Mouse (Mus musculus) bone marrow macrophage, adult 2 months (primary cell): ENCODE measurements around the gene Foxe1. TPM values are rescaled to one million over a fixed set of nuclear protein-coding genes. Genes with fewer than 3 reads are reported as not detected.

ENCODE experiments used
- H3K27ac ChIP-seq: 2 replicates; pipeline ENCODE4 v1.5.1; 2012; ENCODE audit warnings: low read depth, low read length; ENCODE audit not compliant: insufficient read depth
- H3K4me1 ChIP-seq: 2 replicates; pipeline ENCODE4 v1.6.1; 2012; ENCODE audit warnings: low read length; ENCODE audit not compliant: control insufficient read depth, insufficient read depth
- H3K4me3 ChIP-seq: 2 replicates; pipeline ENCODE4 v1.5.1; 2012; ENCODE audit warnings: mild to moderate bottlenecking, low read length, moderate library complexity; ENCODE audit not compliant: insufficient read depth
- CTCF ChIP-seq: IDR thresholded peaks from 2 replicates; pipeline ENCODE4 v1.5.1; 2012; ENCODE audit warnings: low read depth, mild to moderate bottlenecking, low read length, moderate library complexity
- POLR2A ChIP-seq: IDR thresholded peaks from 2 replicates; pipeline ENCODE4 v1.6.1; 2012; ENCODE audit warnings: mild to moderate bottlenecking, low read depth, low read length, borderline replicate concordance
- polyA plus RNA-seq: library from polyadenylated mRNA; stranded (reverse); fragments of >200 nt; gene quantifications from 2 replicates; pipeline ENCODE4 v1.2.4, GENCODE M21; 2012; ENCODE audit not compliant: missing spikeins, insufficient read depth, insufficient read length

Foxe1 gene
- polyA plus RNA-seq, 1 experiment = not detected

DNA sequence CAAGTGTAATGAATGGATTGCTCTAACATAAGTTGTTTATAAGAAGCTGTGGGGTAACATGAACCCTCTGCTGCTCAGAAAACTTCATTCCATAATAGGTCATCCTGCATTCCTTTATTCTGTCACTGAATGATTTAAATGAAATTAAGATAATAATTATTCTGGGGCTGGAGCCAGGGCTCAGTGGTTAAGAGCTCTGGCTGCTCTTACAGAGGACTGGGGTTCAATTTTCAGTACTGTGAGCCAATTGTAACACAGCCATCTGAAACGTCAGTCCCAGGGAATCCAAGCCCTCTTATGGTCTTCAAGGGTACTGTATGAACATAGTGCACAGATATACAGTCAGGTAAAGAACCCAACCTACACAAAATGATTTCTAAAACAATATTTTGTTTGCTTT is 7.6 kb upstream of the Foxe1 start:
- TF ChIP-seq POLR2A (no peak), CTCF (no peak)
- Histone ChIP-seq H3K4me3 (no peak overlapping the region), H3K27ac (no peak overlapping the region), H3K4me1 (no peaks in the 10 kb centered on the region)

DNA sequence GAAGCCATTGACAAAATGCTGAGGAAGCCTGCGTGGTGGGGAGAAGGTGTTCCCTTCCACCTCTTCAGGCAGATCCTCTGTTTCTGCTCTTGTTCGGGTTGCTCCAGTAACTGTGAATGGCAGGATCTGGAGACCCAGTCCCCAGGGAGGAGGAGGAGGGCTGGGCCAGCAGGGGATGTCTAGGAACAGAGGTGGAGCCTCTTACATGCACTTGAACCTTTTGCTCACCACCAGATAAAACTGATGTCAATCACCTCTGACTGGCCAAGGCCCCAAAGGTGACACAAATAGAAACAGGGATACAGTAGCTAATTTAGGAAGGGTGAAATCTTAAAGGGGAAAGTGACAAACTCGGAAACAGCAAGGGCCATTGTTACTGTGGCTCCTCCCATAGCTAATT is 5.4 kb upstream of the Foxe1 start:
- Histone ChIP-seq H3K4me1 (no peaks in the 10 kb centered on the region), H3K27ac (no peak overlapping the region), H3K4me3 (no peak overlapping the region)
- TF ChIP-seq CTCF (no peak), POLR2A (no peak)

DNA sequence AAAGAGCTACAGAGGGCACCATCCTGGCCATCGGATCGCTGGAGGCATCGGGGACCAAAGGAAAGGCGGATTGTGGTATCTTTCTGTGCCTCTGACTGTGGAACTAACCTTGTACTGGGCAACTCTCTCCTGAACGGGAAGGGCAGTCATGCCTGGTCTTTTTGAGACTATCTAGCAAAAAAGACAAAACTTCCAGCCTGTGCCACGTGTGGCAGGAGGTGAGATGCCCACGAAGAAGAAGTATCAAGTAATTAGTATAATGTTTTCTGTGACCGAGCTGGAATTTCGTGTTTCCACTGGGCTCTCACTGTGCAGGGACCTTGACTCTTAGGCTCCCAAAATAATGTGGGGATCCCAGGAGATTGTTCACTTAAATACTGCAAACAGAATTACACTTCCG is 4.4 kb upstream of the Foxe1 start:
- Histone ChIP-seq H3K27ac (no peak overlapping the region), H3K4me3 (no peak overlapping the region), H3K4me1 (no peaks in the 10 kb centered on the region)
- no peak for TF ChIP-seq POLR2A
- no peak for TF ChIP-seq CTCF

DNA sequence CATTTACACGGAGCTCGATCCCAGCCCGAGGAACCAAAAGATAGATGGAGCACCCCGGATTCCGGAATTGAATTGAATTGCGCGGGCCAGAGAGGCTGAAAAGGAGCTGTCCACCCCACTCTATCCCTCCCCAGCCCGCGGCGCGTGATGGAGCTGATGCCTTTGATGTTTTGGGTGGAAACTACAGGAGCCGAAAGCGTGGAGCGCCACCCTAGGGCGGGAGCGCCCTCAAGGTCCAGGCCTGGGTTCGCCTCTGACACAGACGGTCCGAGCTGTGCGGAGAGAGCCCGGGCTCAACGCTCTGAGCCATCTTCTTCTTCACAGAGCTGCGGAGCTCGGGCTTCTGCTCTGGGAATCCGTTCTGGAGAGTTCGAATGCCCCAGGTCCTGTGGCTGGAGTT is 3.8 kb upstream of the Foxe1 start:
- TF ChIP-seq POLR2A (no peak), CTCF (no peak)
- Histone ChIP-seq H3K4me1 (no peaks in the 10 kb centered on the region), H3K27ac (no peak overlapping the region), H3K4me3 (no peak overlapping the region)

DNA sequence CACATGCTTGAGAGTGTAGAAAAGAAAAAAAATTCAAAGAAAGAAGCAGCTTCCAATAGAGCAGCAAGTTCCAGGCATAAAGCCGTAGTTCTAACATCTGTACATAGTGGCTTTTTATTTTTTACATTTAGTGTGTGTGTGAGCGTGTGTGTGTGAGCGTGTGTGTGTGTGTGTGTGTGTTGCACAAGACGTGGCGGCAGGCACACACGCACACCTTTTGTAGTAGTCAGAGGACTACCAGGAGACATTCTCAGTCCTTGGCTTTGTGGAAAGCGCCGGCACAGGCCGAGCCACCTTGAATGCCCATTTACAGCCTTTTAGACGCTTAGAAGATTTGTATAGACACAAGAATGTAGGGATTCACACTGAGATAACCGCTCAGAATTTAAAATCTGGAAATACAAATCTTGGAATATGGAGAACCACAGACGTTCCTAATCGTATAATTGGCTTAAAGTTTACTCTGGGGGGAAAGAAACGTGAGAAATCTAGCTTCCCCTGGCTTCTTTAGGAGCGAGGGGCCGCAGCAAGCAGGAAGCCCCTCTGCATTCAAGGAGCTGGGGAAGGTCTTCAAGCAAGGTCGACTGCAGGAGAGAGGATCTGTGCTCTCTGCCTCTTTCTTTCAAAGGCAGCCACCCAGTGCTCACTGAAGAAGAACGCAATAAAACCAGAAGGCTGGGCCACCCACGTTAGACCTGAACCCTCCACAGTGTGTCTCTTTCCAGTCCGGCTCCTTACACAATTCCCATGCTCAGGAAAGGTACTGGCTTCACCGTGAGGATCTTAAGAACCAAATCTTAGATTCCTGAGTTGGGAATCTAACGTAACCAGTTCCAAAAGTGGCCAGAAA is 1.4 kb upstream of the Foxe1 start:
- no peak for TF ChIP-seq POLR2A
- no peak for TF ChIP-seq CTCF
- Histone ChIP-seq H3K4me1 (no peaks in the 10 kb centered on the region), H3K27ac (no peak overlapping the region), H3K4me3 (no peak overlapping the region)

DNA sequence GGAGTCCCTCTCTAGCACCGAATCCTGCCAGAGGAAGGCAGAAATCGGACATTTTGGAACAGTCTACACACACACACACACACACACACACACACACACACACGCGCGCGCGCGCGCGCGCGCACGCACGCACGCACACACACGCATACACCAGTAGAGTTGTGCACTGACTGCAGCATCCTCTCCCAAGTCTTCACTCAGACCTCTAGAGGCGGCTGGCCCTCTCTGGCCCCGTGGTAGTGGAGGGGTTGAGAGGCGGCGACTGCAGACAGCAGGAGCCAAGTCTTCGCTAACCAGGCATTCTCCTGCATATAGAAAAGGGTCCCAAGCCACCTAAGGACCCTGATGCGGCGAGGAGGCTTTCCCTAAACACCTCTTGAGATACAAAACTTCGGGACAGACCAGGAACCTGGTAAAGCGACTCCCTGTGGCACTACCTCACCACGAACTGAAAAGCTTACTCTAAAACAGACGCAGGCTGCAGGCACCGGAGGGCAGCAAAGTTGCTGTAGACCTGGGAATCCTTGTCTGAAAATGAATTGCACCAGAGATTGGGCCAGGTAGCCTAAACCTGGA is 610 bp upstream of the Foxe1 start:
- no peak overlapping the region for H3K4me3 ChIP-seq
- no peak for TF ChIP-seq CTCF
- TF ChIP-seq POLR2A = no peak
- no peaks in the 10 kb centered on the region for H3K4me1 ChIP-seq
- no peak overlapping the region for H3K27ac ChIP-seq

DNA sequence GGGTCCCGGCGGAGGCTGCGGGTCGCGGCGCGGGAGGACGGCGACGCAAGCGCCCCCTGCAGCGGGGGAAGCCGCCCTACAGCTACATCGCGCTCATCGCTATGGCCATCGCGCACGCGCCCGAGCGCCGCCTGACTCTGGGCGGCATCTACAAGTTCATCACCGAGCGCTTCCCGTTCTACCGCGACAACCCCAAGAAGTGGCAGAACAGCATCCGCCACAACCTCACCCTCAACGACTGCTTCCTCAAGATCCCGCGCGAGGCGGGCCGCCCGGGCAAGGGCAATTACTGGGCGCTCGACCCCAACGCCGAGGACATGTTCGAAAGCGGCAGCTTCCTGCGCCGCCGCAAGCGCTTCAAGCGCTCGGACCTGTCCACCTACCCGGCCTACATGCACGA is 879 bp downstream of the Foxe1 start:
- TF ChIP-seq POLR2A (no peak), CTCF (no peak)
- Histone ChIP-seq H3K4me1 (no peaks in the 10 kb centered on the region), H3K27ac (no peak overlapping the region), H3K4me3 (peak overlapping the region; percentile 36)

DNA sequence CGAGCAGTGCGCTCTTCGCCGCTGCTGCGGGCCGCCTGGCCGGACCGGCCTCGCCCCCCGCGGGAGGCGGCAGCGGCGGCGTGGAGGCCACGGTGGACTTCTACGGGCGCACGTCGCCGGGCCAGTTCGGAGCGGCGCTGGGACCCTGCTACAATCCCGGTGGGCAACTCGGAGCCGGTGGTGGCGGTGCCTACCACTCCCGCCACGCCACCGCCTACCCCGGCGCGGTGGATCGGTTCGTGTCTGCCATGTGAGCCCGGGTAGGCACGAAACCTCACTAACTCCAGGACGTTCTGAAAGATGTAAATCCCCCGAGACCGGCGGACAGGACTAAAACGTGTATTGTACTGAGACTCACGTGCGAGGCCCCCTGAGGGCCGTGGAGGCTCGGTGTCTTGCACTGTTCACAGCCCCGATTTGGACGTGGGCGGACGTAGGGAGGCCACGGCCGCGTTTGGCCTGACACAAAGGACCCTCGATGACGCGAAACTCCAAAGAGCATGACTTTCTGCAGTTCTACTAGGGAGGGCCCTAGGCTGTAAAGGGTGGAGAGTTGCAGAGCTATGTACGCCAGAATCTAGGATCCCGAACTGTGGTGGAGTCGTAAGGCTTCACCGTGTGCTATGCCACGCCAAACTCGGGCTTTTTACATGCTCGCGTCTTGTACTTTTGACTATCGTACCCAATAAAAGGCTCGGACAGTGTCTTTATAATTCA is 1.8 kb downstream of the Foxe1 start:
- Histone ChIP-seq H3K4me1 (no peaks in the 10 kb centered on the region), H3K27ac (no peak overlapping the region), H3K4me3 (peak overlapping the region; percentile 36; the same call in 1 of the 2 replicates)
- no peak for TF ChIP-seq POLR2A
- no peak for TF ChIP-seq CTCF

DNA sequence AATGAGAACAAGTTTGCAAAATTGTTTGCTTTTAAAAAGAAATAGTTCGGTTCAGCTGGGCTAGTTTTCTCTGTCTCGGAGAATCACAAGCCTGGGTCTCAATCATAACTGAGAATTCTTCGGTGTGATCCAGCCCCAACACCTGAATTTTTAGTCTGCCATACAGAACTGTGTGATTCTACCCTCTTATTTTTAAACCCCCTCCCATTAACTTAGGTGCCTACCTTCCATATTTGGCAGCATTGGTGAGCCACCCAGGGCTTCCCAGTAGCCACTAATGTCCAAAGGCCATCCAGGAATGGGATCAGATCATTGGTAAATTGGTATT is 2.3 kb downstream of the Foxe1 start:
- TF ChIP-seq POLR2A = no peak
- TF ChIP-seq CTCF = no peak
- H3K27ac ChIP-seq = no peak overlapping the region
- H3K4me3 ChIP-seq = no peak overlapping the region
- H3K4me1 ChIP-seq = no peaks in the 10 kb centered on the region

DNA sequence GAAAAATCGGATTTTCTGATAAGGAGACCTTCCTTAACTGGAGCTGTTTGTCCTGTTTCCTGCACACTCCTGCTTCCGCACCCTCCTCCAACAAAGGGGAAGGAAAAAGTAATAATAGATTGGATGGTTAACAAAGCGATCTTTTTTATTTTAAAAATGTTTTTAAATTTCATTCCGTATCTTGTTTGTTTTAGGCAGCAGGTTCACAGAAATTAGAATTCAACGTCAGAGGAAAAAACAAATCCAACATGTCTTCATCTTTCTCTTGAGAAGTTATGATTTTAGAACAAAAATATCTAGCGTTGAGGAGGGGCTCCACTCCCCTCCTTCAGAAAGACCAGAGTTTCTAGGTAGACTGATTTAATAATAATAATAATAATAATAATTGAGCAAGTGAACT is 2.8 kb downstream of the Foxe1 start:
- H3K4me3 ChIP-seq = no peak overlapping the region
- no peak overlapping the region for H3K27ac ChIP-seq
- no peak for TF ChIP-seq POLR2A
- no peak for TF ChIP-seq CTCF

More for the DNA sequence above, 2.8 kb downstream of the Foxe1 start:
- H3K4me1 ChIP-seq = no peaks in the 10 kb centered on the region
